Mouse (Mus musculus) testis, adult 2 months (tissue): ENCODE measurements around the gene I0C0044D17Rik. TPM values are rescaled to one million over a fixed set of nuclear protein-coding genes. Genes with fewer than 3 reads are reported as not detected.
"Not testable (repeated sequence)": the region's sequence is repeated elsewhere in the genome, so short reads cannot be mapped to it uniquely, and the experiment has no call there.

ENCODE experiments used
- H3K27ac ChIP-seq: fragments of 200-500 bp; 2 replicates; pipeline ENCODE4 v1.5.1; 2012; ENCODE audit warnings: low read depth, low read length; ENCODE audit not compliant: control insufficient read depth, insufficient read depth
- H3K27me3 ChIP-seq: fragments of 200-500 bp; 2 replicates; pipeline ENCODE4 v1.6.1; 2012; ENCODE audit warnings: mild to moderate bottlenecking, low read length, moderate library complexity; ENCODE audit not compliant: control insufficient read depth, insufficient read depth
- H3K36me3 ChIP-seq: fragments of 200-500 bp; 2 replicates; pipeline ENCODE4 v1.6.1; 2012; ENCODE audit warnings: mild to moderate bottlenecking, low read length; ENCODE audit not compliant: control insufficient read depth, insufficient read depth
- H3K4me1 ChIP-seq: fragments of 200-500 bp; 2 replicates; pipeline ENCODE4 v1.6.1; 2012; ENCODE audit warnings: low read length; ENCODE audit not compliant: control insufficient read depth, insufficient read depth
- H3K4me3 ChIP-seq: fragments of 200-500 bp; 2 replicates; pipeline ENCODE4 v1.5.1; 2012; ENCODE audit warnings: low read depth, mild to moderate bottlenecking, low read length, moderate library complexity, mixed read lengths; ENCODE audit not compliant: control insufficient read depth
- CTCF ChIP-seq: fragments of 200-500 bp; IDR thresholded peaks from 2 replicates; pipeline ENCODE4 v1.5.1; 2012; ENCODE audit warnings: low read depth, mild to moderate bottlenecking, inconsistent platforms, low read length, moderate library complexity; ENCODE audit not compliant: control insufficient read depth, insufficient read depth, insufficient replicate concordance
- POLR2A ChIP-seq: fragments of 200-500 bp; IDR thresholded peaks from 2 replicates; pipeline ENCODE4 v1.6.1; 2012; ENCODE audit warnings: low read depth, mild to moderate bottlenecking, inconsistent platforms, low read length, moderate library complexity; ENCODE audit not compliant: control insufficient read depth
- polyA plus RNA-seq: library from polyadenylated mRNA; depleted of rRNA; stranded (reverse); fragments of >200 nt; gene quantifications from 2 replicates; pipeline ENCODE4 v1.2.3, GENCODE M21; 2012

I0C0044D17Rik gene
- polyA plus RNA-seq, 1 experiment: not detected

- Histone ChIP-seq H3K4me3 (no peak overlapping the region), H3K36me3 (no peaks in the 10 kb centered on the region), H3K4me1 (peaks cover 4% of the 10 kb centered on the region), H3K27me3 (no peaks in the 10 kb centered on the region), H3K27ac (no peak overlapping the region)
- TF ChIP-seq CTCF: no peak
- no peak for TF ChIP-seq POLR2A
Measured at GRCm38 (mm10) chr4:98853926-98854325, 30.3 kb upstream of the I0C0044D17Rik start.

DNA sequence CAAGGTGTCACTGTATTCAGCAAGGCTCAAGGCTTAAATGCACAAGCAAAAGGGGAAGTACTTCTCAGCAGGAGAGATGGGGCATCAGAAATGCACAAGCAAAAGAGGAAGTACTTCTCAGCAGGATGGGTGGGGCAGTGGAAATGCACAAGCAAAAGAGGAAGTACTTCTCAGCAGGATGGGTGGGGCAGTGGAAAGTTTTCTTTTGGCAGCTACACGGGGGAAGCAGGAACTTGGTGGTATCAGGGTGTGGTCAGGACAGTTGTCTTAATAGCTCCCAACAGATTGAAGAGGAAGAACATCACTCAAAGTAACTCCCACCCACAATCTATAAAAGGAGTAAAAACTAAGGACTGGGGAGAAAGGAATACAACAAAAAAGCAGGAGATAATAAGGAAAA lies 26.8 kb upstream of the I0C0044D17Rik start:
- H3K4me3 ChIP-seq, H3K36me3 ChIP-seq, H3K4me1 ChIP-seq, H3K27ac ChIP-seq, H3K27me3 ChIP-seq: not testable (repeated sequence)

GRCm38 (mm10) chr4:98847120-98847885 lies 23.7 kb upstream of the I0C0044D17Rik start:
- H3K4me1 ChIP-seq: no peaks in the 10 kb centered on the region
- no peak overlapping the region for H3K4me3 ChIP-seq
- H3K36me3 ChIP-seq: no peaks in the 10 kb centered on the region
- TF ChIP-seq POLR2A: no peak
- TF ChIP-seq CTCF: no peak
- H3K27me3 ChIP-seq: no peaks in the 10 kb centered on the region
- no peak overlapping the region for H3K27ac ChIP-seq

DNA sequence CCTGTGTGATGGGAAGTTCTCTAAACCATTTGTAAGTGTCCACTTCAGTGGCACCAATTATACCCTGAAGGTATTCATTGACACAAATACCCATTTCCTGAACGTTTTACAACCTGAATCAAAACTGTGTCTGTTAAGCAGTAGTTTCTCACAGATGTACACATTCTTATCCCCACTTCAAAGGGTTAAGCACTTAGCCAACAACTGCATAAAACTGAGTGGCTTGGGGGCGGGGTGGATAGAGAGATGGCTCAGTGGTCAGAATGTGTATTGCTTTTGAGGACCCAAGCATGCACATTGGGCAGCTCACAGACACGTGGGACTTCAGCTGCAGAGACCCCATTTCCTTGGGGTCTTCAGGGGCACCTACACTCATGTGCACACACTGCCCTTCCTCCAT lies 22.8 kb upstream of the I0C0044D17Rik start:
- H3K4me3 ChIP-seq: no peak overlapping the region
- H3K27ac ChIP-seq: no peak overlapping the region
- no peaks in the 10 kb centered on the region for H3K36me3 ChIP-seq
- no peaks in the 10 kb centered on the region for H3K27me3 ChIP-seq
- no peaks in the 10 kb centered on the region for H3K4me1 ChIP-seq
- TF ChIP-seq CTCF: no peak
- no peak for TF ChIP-seq POLR2A

DNA sequence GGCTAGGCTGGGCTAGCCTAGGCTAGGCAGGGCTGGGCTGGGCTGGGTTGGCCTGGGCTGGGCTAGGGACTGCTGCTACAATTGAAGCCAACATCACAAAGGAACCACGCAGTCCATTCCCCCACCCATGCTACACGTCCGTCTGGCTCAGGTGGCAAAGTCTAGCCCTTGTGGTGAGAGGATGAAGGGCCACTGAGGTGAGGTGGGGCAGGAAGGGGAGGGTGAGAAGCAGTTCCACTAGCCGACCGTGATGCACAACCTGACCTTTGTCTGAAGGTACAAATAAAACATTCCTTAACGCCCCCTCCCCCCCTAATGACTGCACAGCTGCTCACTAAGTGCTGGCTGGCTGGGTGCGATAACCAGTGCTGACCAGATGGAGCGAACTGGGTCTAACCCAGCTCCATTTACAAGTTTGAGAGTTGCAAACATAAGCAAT lies 22.1 kb upstream of the I0C0044D17Rik start:
- H3K4me1 ChIP-seq: no peaks in the 10 kb centered on the region
- H3K27me3 ChIP-seq: no peaks in the 10 kb centered on the region
- H3K27ac ChIP-seq: no peak overlapping the region
- no peak for TF ChIP-seq POLR2A
- no peak for TF ChIP-seq CTCF
- H3K4me3 ChIP-seq: no peak overlapping the region
- no peaks in the 10 kb centered on the region for H3K36me3 ChIP-seq

GRCm38 (mm10) chr4:98845201-98845600 lies 21.6 kb upstream of the I0C0044D17Rik start:
- Histone ChIP-seq H3K27ac (no peak overlapping the region), H3K27me3 (no peaks in the 10 kb centered on the region), H3K4me1 (no peaks in the 10 kb centered on the region), H3K4me3 (no peak overlapping the region), H3K36me3 (no peaks in the 10 kb centered on the region)
- TF ChIP-seq POLR2A (no peak), CTCF (no peak)

GRCm38 (mm10) chr4:98843906-98844597 lies 20.4 kb upstream of the I0C0044D17Rik start:
- H3K27me3 ChIP-seq: no peaks in the 10 kb centered on the region
- no peaks in the 10 kb centered on the region for H3K36me3 ChIP-seq
- no peak for TF ChIP-seq CTCF
- TF ChIP-seq POLR2A: no peak
- no peak overlapping the region for H3K27ac ChIP-seq
- H3K4me1 ChIP-seq: no peaks in the 10 kb centered on the region
- H3K4me3 ChIP-seq: no peak overlapping the region

GRCm38 (mm10) chr4:98841251-98841650 lies 17.6 kb upstream of the I0C0044D17Rik start:
- H3K36me3 ChIP-seq, H3K4me3 ChIP-seq, H3K27me3 ChIP-seq, H3K27ac ChIP-seq, H3K4me1 ChIP-seq: not testable (repeated sequence)
